Mouse (Mus musculus) liver, embryonic 14.5 days (tissue): ENCODE measurements around the gene Gba.

Experiments
- CTCF ChIP-seq: IDR thresholded peaks from 2 replicates; pipeline ENCODE4 v1.5.1; 2016; ENCODE audit warnings: antibody characterized with exemption, low read depth, control low read depth
- EP300 ChIP-seq: IDR thresholded peaks from 2 replicates; pipeline ENCODE4 v1.6.1; 2016; ENCODE audit warnings: antibody characterized with exemption, low read depth

GRCm38 (mm10) chr3:89165268-89165870, 37.4 kb upstream of the Gba start:
- TF ChIP-seq CTCF (no peak), EP300 (no peak)
